Mouse (Mus musculus) embryonic facial prominence, embryonic 14.5 days (tissue): ENCODE data around the gene Dock10. TPM values are rescaled to one million over a fixed set of nuclear protein-coding genes. Genes with fewer than 3 reads are reported as not detected.

Experiments
- ATAC-seq: fragments of 200-750 bp; cut with Nextera tagmentation; 2 replicates; pipeline ENCODE4 v1.8.0; 2017; ENCODE audit warnings: low read depth, moderate number of reproducible peaks, moderate TSS enrichment
- DNase-seq: peaks from one replicate; pipeline ENCODE4 v3.0.0-alpha.2; 2015; ENCODE audit warnings: low spot score
- H3K27ac ChIP-seq: fragments of 300-500 bp; sonication (generic); replicated peaks from 2 replicates; pipeline ENCODE4 v1.5.1; 2014; ENCODE audit warnings: low read depth, mild to moderate bottlenecking, low read length, moderate library complexity
- H3K27me3 ChIP-seq: fragments of 300-500 bp; sonication (generic); replicated peaks from 2 replicates; pipeline ENCODE4 v1.6.1; 2014; ENCODE audit warnings: low read length; ENCODE audit not compliant: control insufficient read depth, insufficient read depth
- H3K36me3 ChIP-seq: fragments of 300-500 bp; sonication (generic); 2 replicates; pipeline ENCODE4 v1.6.1; 2014; ENCODE audit warnings: low read length, mixed read lengths; ENCODE audit not compliant: control insufficient read depth, insufficient read depth
- H3K4me1 ChIP-seq: fragments of 300-500 bp; sonication (generic); 2 replicates; pipeline ENCODE4 v1.6.1; 2014; ENCODE audit warnings: antibody characterized with exemption, low read length; ENCODE audit not compliant: control insufficient read depth, insufficient read depth
- H3K4me2 ChIP-seq: fragments of 300-500 bp; sonication (generic); 2 replicates; pipeline ENCODE4 v1.6.1; 2014; ENCODE audit warnings: low read depth, mild to moderate bottlenecking, low read length, moderate library complexity, mixed read lengths
- H3K4me3 ChIP-seq: fragments of 300-500 bp; sonication (generic); 2 replicates; pipeline ENCODE4 v1.5.1; 2014; ENCODE audit warnings: low read depth, mild to moderate bottlenecking, low read length
- H3K9ac ChIP-seq: fragments of 300-500 bp; sonication (generic); 2 replicates; pipeline ENCODE4 v1.6.1; 2014; ENCODE audit warnings: low read depth, mild to moderate bottlenecking, low read length, moderate library complexity, mixed read lengths
- H3K9me3 ChIP-seq: fragments of 300-500 bp; sonication (generic); 2 replicates; pipeline ENCODE4 v1.6.1; 2016; ENCODE audit warnings: low read length; ENCODE audit not compliant: control insufficient read depth
- WGBS: fragments of 180-500 bp; shearing (Covaris S2); extraction: QIAGEN DNeasy Blood & Tissue Kit; methylation state at CpG from one replicate; pipeline ENCODE4 v1.1.7; 2014; 5-methylcytosine and 5-hydroxymethylcytosine counted together
- polyA plus RNA-seq: library from polyadenylated mRNA; unstranded; fragments of >200 nt; fragmentation: Nextera tagmentation; extraction: Ambion mirVana; gene quantifications from 2 replicates; pipeline ENCODE4 v1.2.1, GENCODE M21; 2014

The Dock10 gene
- polyA plus RNA-seq = 9.2 and 10.2 TPM in 2 replicates

DNA sequence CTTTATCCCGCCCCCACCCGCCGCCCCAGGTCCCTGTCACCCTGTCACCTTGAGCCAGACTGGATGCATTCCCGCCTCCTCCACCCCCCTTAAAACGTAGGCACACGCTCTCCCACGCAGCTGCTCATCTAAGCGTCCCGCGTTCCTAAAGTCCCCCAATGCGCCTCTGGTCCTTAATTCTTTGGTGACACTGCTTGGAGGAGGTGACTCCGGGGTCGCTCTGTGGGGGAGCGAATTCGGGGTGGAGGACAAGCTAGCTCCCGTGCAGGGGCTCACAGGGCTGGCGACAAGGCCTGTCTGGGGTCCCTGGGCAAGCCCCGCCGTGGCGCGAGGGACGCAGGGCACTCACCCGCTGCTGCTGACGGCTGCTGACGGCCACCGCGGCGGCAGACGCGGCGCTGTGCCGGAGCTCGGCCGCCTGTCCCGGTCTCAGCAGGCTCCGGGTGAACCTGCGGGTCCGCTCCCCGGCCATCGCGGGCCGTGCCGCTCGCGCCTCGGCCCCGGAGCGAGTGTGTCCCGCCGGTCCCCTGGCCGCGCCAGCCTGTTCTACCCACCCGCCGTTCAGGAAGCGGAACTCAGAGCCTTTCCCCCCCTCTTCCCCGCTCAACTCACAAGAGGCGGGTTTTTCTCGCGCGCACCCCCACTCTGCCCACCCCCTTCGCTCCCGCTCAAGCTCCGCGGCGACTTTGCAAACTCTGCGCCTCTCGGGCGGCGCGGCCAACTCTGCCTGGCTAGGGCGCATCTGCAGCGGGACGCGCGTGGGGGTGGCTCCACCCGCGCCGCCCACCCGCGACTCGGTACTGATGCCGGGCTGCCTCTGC lies at the start of gene Dock10:
Gene Dock10 (minus strand): TSS at position 551 of the 821 bp plus-strand sequence.
- H3K36me3 ChIP-seq = no peaks in the 10 kb centered on the region
- H3K4me1 ChIP-seq = peaks cover 7% of the 10 kb centered on the region
- under 1% methylated on average over 56 of the region's 82 CpGs for WGBS
- ATAC-seq (peak; percentile 79), DNase-seq (peak; percentile 72)
- peak within 1 kb of the TSS; percentile 33; the same call in 1 of the 2 replicates for H3K27ac ChIP-seq
- H3K9me3 ChIP-seq = peaks cover 1% of the 10 kb centered on the region; the same call in 1 of the 2 replicates
- H3K27me3 ChIP-seq = peaks cover 3% of the 10 kb centered on the region; the same call in 1 of the 2 replicates
- H3K4me3 ChIP-seq = peak within 1 kb of the TSS; percentile 69
- peak within 1 kb of the TSS; percentile 95 for H3K4me2 ChIP-seq
- H3K9ac ChIP-seq = peak within 1 kb of the TSS; percentile 68

DNA sequence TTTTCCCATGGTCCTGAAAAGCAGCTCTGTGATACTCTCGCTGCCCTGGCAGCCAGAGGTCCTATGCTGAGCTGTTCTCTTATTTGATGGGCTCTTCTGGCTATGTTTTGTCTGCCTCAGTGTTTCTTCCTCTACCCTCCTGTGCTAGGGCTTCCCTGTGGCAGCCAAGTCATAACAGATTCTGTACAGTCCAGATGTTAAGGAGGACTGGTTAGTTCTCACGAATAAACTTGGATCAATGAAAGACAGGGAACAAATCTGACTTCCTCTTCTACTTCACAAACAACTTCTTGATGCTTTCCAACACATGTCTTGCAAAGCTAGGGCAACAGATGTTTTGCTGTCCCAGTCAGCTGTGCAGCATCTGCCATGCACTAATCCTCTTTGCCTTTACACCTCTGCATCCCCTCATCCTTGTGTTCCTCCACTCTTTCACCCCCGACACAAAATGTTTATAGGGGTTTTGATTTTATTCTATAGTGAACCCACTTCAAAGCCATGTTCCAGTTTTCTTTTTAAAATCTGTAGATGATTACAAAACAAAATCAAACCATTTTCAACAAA lies 48.6 kb upstream of the Dock10 start:
- H3K27me3 ChIP-seq = no peaks in the 10 kb centered on the region
- ATAC-seq (no peak), DNase-seq (peak; percentile 47)
- H3K4me3 ChIP-seq = no peak overlapping the region
- WGBS = 57% methylated on average over 3 of the region's 3 CpGs
- H3K9me3 ChIP-seq = no peaks in the 10 kb centered on the region
- no peaks in the 10 kb centered on the region for H3K36me3 ChIP-seq
- H3K9ac ChIP-seq = no peak overlapping the region
- H3K4me2 ChIP-seq = no peak overlapping the region
- H3K27ac ChIP-seq = no peak overlapping the region
- no peaks in the 10 kb centered on the region for H3K4me1 ChIP-seq

DNA sequence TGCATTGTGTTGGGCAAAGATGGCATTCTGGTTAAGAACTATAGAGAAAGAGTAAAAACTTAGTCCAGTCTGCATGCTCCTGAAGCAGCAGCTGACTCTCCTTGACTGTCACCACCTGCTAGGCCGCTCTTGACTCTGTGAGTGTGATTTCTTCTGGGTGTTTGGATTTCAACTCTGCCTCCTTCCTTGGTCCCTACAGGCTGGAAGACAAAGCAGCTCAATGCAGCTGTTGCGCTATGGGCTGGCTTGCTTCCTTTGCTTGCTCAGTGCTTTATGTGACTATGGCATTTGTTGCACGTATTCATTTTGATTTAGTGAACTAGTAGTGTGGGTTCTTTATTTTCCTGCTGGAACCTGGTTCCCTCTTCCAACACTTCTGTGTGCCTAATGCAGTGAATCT lies 43.7 kb upstream of the Dock10 start:
- DNase-seq (peak; percentile 61), ATAC-seq (peak; percentile 63; the same call in 1 of the 2 replicates)
- Histone ChIP-seq H3K4me2 (no peak overlapping the region), H3K27me3 (no peaks in the 10 kb centered on the region), H3K4me3 (no peak overlapping the region), H3K9me3 (no peaks in the 10 kb centered on the region), H3K27ac (no peak overlapping the region), H3K4me1 (no peaks in the 10 kb centered on the region), H3K9ac (no peak overlapping the region), H3K36me3 (no peaks in the 10 kb centered on the region)
- 77% methylated on average over 3 of the region's 3 CpGs for WGBS

DNA sequence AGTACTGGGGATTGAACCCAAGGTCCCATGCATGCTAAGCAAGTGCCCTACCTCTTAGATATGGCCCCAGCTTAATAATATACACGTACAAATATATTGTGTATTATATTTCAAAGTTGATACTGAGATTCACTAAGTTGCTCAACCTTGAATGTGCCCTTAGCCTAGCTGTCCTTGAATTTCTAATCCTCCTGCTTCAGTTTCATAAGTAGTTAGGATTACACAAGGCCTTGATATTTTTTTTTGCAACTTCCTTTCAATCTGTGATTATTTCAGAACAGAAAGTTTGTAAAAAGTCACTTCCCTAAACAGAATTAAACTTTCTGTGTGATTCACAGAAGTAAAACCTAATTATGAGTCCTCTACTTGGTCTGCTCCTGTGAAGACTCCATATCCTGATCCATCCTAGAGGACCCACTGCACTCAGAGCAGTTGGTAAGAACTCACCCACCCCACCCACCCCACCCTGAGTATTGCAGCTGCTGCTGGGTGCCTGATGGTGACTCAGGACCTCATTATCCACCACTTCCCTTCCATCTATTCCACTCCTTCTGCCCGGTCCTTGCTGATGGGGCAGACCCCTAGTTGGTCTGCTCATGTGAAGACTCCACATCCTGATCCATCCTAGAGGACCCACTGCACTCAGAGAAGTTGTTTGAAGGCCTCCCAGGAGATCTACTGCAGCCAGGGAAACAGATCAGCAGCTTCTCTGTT lies 26.9 kb upstream of the Dock10 start:
- DNase-seq (no peak), ATAC-seq (no peak)
- Histone ChIP-seq H3K4me3 (no peak overlapping the region), H3K9ac (no peak overlapping the region), H3K4me1 (no peaks in the 10 kb centered on the region), H3K9me3 (no peaks in the 10 kb centered on the region), H3K4me2 (no peak overlapping the region), H3K27me3 (no peaks in the 10 kb centered on the region), H3K36me3 (no peaks in the 10 kb centered on the region), H3K27ac (no peak overlapping the region)
- WGBS = 71% methylated on average over 2 of the region's 2 CpGs

DNA sequence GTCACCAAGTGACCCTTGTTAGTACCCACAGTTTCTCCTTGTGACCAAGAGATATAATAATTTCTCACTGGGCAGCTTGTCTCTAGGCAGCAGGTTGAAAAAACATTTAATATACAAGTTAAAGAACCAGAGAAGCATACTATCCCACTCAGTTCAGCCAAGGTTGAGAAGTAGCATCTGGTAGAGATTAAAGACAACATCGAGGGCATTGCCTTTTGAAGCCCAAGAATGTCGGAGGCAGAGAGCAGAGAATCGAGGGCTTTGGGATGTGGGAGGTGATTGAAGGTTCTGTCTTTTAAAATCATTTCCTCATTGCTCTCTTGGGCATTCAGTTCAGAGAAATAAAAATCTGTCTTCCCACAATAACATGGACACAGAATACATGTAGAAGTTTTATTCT lies 25.8 kb upstream of the Dock10 start:
- H3K36me3 ChIP-seq = no peaks in the 10 kb centered on the region
- DNase-seq = peak; percentile 13
- 21% methylated on average over 3 of the region's 3 CpGs for WGBS

DNA sequence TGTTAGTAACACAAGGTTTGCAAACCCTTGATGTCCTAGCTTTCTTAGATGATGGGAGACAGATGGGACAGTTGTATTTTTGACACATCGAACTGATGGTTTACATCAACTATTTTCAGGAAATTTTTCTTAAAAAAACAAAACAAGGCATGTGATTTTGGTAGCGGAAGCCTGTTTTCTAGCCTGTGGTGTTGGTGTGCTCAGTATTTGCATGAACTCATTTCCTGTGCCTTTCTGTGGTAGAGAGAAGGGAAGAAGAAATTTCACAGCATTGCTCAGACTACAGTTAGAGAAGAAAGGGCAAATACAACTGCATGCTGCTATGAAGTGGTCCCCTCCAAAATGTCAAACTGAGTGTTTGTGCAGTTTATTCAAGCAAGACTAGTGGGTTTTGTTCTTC lies 7.2 kb upstream of the Dock10 start:
- H3K9ac ChIP-seq = no peak overlapping the region
- DNase-seq (no peak), ATAC-seq (no peak)
- no peaks in the 10 kb centered on the region for H3K27me3 ChIP-seq
- H3K9me3 ChIP-seq = no peaks in the 10 kb centered on the region
- no peaks in the 10 kb centered on the region for H3K4me1 ChIP-seq
- no peak overlapping the region for H3K4me3 ChIP-seq
- WGBS = 77% methylated on average over 2 of the region's 2 CpGs
- H3K27ac ChIP-seq = no peak overlapping the region
- H3K36me3 ChIP-seq = no peaks in the 10 kb centered on the region
- H3K4me2 ChIP-seq = no peak overlapping the region

More for the DNA sequence above, 25.8 kb upstream of the Dock10 start:
- H3K4me1 ChIP-seq = no peaks in the 10 kb centered on the region
- H3K27me3 ChIP-seq = no peaks in the 10 kb centered on the region
- H3K4me2 ChIP-seq = no peak overlapping the region
- no peak overlapping the region for H3K27ac ChIP-seq
- H3K9me3 ChIP-seq = no peaks in the 10 kb centered on the region
- no peak overlapping the region for H3K9ac ChIP-seq
- H3K4me3 ChIP-seq = no peak overlapping the region
- ATAC-seq = no peak

DNA sequence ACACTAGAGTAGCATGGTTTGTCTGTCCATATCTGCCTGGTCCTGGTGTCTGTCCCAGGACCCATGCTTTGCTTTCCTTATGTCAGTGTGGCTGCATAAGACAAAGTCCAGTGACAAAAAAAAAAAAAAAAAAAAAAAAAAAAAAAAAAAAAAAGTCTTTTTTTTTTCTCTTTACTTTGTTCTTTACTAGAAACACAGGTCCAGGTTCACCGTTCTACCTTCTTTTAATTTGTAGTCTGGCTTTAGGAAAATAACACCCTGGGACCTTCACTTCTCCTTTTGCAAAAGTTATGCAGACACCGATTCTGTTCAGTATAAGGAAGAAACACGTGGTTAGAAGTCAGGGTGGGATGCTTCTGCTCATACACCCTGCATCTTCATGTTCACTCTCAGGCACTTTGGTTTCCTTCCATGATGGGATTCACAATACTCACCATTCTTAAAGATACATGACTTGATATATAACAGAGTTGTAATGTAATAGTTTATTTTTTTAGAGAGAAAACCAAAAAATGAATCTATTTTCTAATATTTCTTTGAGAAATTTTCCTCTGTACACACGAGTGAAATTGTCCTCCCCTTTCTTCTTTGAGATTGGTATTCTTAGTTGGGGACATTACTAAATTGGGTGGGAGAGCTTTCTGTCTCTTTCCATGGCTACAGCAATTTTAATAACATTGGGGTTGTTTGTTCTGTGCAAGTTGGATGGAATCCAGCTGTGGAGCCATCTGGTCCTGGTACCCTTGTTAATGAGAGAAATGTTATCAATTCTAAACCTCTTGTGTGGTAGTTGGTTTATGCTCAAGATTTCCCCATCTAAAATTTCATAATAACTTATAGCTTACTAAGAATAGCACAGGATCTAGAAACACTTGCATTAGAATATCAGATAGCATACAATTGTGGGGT lies 5.0 kb upstream of the Dock10 start:
- no peak for DNase-seq
- Histone ChIP-seq H3K9me3 (no peaks in the 10 kb centered on the region), H3K4me2 (no peak overlapping the region), H3K36me3 (no peaks in the 10 kb centered on the region), H3K27ac (no peak overlapping the region), H3K4me3 (no peak overlapping the region), H3K9ac (no peak overlapping the region), H3K4me1 (no peaks in the 10 kb centered on the region), H3K27me3 (peaks cover 3% of the 10 kb centered on the region; the same call in 1 of the 2 replicates)
- WGBS = 59% methylated on average over 4 of the region's 4 CpGs
- no peak for ATAC-seq

DNA sequence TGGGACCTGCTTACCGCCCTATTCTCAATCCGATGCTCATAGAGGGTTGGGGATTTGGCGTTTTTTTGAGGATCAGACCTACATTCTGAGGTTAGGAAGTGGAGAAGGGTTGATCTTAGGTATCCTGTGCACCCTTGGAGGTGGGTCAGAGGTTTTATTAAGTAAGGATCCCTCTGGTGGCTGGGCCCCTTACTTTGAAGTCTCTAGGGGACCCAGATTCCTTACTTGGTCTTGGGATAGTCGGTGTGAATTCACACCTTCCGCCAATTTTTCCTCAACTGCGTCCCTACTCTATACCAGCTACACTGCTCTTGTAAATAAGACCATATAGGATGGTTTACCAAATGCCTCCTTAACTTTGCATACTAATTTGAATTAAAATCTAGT lies 464 bp upstream of the Dock10 start:
- Histone ChIP-seq H3K27ac (0 out of 2 replicates have a peak overlapping the region, but pooled peaks have one; percentile 33), H3K9ac (peak overlapping the region; percentile 68), H3K4me3 (peak overlapping the region; percentile 69), H3K27me3 (peaks cover 3% of the 10 kb centered on the region; the same call in 1 of the 2 replicates), H3K36me3 (no peaks in the 10 kb centered on the region), H3K4me2 (peak overlapping the region; percentile 95), H3K9me3 (no peaks in the 10 kb centered on the region), H3K4me1 (peaks cover 7% of the 10 kb centered on the region)
- WGBS = 13% methylated on average over 6 of the region's 6 CpGs
- DNase-seq (no peak), ATAC-seq (no peak)
